Mouse (Mus musculus) cerebral cortex, adult 2 months (tissue): ENCODE results near the gene Olfr1085.

Source experiments
- WGBS: fragments of 180-500 bp; shearing (Covaris S2); methylation state at CpG from one replicate; pipeline ENCODE4 v1.1.7; 2018; 5-methylcytosine and 5-hydroxymethylcytosine counted together

Gene Olfr1085

GRCm38 (mm10) chr2:86661919-86662318, at the start of gene Olfr1085:
Gene Olfr1085 (minus strand): TSS chr2:86662019.
- 30% methylated on average over 1 of the region's 1 CpGs for WGBS

GRCm38 (mm10) chr2:86698295-86698694, 36.5 kb upstream of the Olfr1085 start, which contains the start of gene Olfr1087:
Gene Olfr1087 (minus strand): TSS chr2:86698395.

DNA sequence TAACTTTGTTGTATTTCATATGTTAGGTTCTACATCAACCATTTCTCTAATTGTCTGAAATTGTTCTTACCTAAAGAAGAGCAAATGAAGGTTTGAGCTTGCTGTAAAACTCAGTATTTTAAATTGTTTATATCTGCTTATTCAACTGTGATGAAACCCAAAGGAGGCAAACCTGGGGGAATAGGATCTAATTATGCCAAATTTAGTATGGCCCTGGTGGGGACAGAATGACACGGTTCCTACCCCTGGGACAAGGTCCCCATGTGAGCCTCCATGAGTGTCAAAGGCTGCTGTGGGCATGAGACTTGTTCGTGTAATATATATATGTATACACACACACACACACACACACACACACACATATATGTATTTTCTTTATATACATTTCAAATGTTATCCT, 18.2 kb upstream of the Olfr1085 start, which contains the start of gene Olfr1086:
Gene Olfr1086 (minus strand): TSS at position 101 of the 400 bp plus-strand sequence.
- 80% methylated on average over 2 of the region's 2 CpGs for WGBS

- WGBS: 93% methylated on average over 1 of the region's 1 CpGs
These were observed 22.2 kb downstream of the Olfr1085 start, which contains the start of gene Olfr1084 for GRCm38 (mm10) chr2:86639625-86640024. Gene Olfr1084 (minus strand): TSS chr2:86639725.
